Mouse (Mus musculus) heart, postnatal 0 days (tissue): ENCODE data around the gene Vps50.

ENCODE experiments used
- CTCF ChIP-seq: IDR thresholded peaks from 2 replicates; pipeline ENCODE4 v1.5.1; 2016; ENCODE audit warnings: antibody characterized with exemption, control low read depth, low read depth
- EP300 ChIP-seq: IDR thresholded peaks from 2 replicates; pipeline ENCODE4 v1.6.1; 2016; ENCODE audit warnings: antibody characterized with exemption, low read depth

- no peak for TF ChIP-seq EP300
- TF ChIP-seq CTCF, result no peak
Observed at GRCm38 (mm10) chr6:3476299-3476698, 21.9 kb upstream of the Vps50 start.
